ENCODE assay signal across 8 mouse cellular contexts in the genomic region with DNA sequence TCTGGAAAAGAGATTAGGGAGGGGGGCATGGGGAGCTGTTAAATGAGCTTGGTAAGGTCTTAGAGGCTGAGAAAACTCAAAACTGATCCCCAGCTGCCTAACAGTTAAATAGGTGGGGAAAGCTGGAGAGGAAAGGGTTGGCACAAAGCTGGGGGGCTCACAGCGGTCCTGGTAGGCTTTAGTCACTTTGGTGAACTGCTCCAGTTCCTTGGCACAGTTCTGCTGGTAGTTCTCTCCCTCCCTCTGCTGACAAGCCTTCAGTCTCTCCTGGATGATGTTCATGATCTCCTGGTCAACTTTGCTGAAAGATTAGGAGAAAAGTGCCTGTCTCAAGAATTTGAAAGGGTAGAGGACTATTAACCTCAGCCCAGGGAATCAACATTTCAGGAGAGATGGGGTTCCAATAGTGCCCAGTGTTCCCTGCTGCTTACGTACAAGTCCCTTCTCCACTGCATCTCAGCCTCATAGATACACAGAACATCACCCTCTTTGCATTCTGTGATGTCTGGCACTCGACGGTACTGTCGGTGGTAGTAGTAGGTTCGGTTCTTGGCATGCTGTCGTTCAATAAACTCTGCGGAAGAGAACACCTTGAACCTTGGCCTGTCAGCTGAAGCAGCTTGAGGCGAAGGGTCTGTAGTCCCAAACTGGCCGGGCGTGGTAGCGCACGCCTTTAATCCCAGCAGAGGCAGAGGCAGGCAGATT. TPM values are rescaled to one million over a fixed set of nuclear protein-coding genes. Genes with fewer than 3 reads are reported as not detected.
DNase-seq lines count a peak whose midpoint lies in the region; ATAC-seq and TF ChIP-seq lines count a peak whose summit lies in the region.

No protein-coding gene starts in this region.

- no peak for ATAC-seq in heart, embryonic 13.5 days (ENCODE audit: extremely low read depth, insufficient number of reproducible peaks, low FRiP score, low TSS enrichment)
- ATAC-seq in hindbrain, embryonic 16.5 days: no peak
- ATAC-seq in midbrain, embryonic 16.5 days: no peak

- TF ChIP-seq POLR2A in bone marrow macrophage, adult 2 months (IDR thresholded peaks at IDR 0.05; ENCODE audit: borderline replicate concordance, low read depth, low read length): no peak
- no peak for TF ChIP-seq POLR2A in lung, adult 2 months (IDR thresholded peaks at IDR 0.05; ENCODE audit: borderline replicate concordance, extremely low read depth, low read depth, low read length)

- no peak for DNase-seq in heart, postnatal 4 days
- no peak for DNase-seq in left cerebral cortex, postnatal 4 days
- no peak for DNase-seq in lung, adult 2 months
- no peak for DNase-seq in adipocyte (ENCODE audit: low spot score)

- peak overlapping the region; percentile 93 for H3K4me3 ChIP-seq in heart, embryonic 13.5 days
- peak overlapping the region; percentile 35 for H3K4me3 ChIP-seq in bone marrow macrophage, adult 2 months (ENCODE audit: insufficient read depth, low read length)
- H3K4me3 ChIP-seq in hindbrain, embryonic 16.5 days (ENCODE audit: low read length): no peak overlapping the region
- H3K4me3 ChIP-seq in midbrain, embryonic 16.5 days (ENCODE audit: low read depth, low read length): no peak overlapping the region
- H3K4me3 ChIP-seq in lung, adult 2 months (replicated peaks; ENCODE audit: extremely low read depth, low read depth, low read length): no peak overlapping the region

- 33% methylated on average over 13 of the region's 13 CpGs for WGBS in heart, embryonic 13.5 days
- WGBS in hindbrain, embryonic 16.5 days: 39% methylated on average over 13 of the region's 13 CpGs
- 32% methylated on average over 13 of the region's 13 CpGs for WGBS in midbrain, embryonic 16.5 days
- WGBS in lung, adult 2 months: 33% methylated on average over 13 of the region's 13 CpGs

- H3K4me2 ChIP-seq in heart, embryonic 13.5 days: peak overlapping the region; percentile 79
- H3K4me2 ChIP-seq in hindbrain, embryonic 16.5 days (ENCODE audit: low read length): no peak overlapping the region; the same call in 1 of the 2 replicates
- H3K4me2 ChIP-seq in midbrain, embryonic 16.5 days (ENCODE audit: low read length): peak overlapping the region; percentile 10; the same call in 1 of the 2 replicates

- no peak for TF ChIP-seq CTCF in bone marrow macrophage, adult 2 months (IDR thresholded peaks at IDR 0.05; ENCODE audit: low read depth, low read length)
- TF ChIP-seq CTCF in lung, adult 2 months (IDR thresholded peaks at IDR 0.05; ENCODE audit: insufficient read depth, low read length): no peak

- intact Hi-C loops in left cerebral cortex, postnatal 4 days (cut with DNase I): no loop called here

- peaks cover 28% of the 10 kb centered on the region for H3K36me3 ChIP-seq in heart, embryonic 13.5 days
- H3K36me3 ChIP-seq in hindbrain, embryonic 16.5 days (ENCODE audit: control insufficient read depth, insufficient read depth, low read length): peaks cover 11% of the 10 kb centered on the region
- peaks cover 8% of the 10 kb centered on the region for H3K36me3 ChIP-seq in midbrain, embryonic 16.5 days (ENCODE audit: control insufficient read depth, insufficient read depth, low read length)

- H3K9me3 ChIP-seq in heart, embryonic 13.5 days: no peaks in the 10 kb centered on the region
- no peaks in the 10 kb centered on the region for H3K9me3 ChIP-seq in hindbrain, embryonic 16.5 days (ENCODE audit: control insufficient read depth, low read length)
- H3K9me3 ChIP-seq in midbrain, embryonic 16.5 days (replicated peaks; ENCODE audit: control insufficient read depth, low read length, poor library complexity, severe bottlenecking): no peaks in the 10 kb centered on the region

- H3K27me3 ChIP-seq in heart, embryonic 13.5 days (replicated peaks): no peaks in the 10 kb centered on the region
- H3K27me3 ChIP-seq in hindbrain, embryonic 16.5 days (replicated peaks; ENCODE audit: control insufficient read depth, insufficient read depth, low read length): no peaks in the 10 kb centered on the region
- no peaks in the 10 kb centered on the region; the same call in 1 of the 2 replicates for H3K27me3 ChIP-seq in midbrain, embryonic 16.5 days (ENCODE audit: control insufficient read depth, insufficient read depth, low read depth, low read length)

- H3K9ac ChIP-seq in heart, embryonic 13.5 days: peak overlapping the region; percentile 97
- peak overlapping the region; percentile 16; the same call in 1 of the 2 replicates for H3K9ac ChIP-seq in hindbrain, embryonic 16.5 days (ENCODE audit: low read depth, low read length)
- H3K9ac ChIP-seq in midbrain, embryonic 16.5 days (ENCODE audit: low read depth, low read length): no peak overlapping the region

- peaks cover 33% of the 10 kb centered on the region for H3K4me1 ChIP-seq in heart, embryonic 13.5 days
- H3K4me1 ChIP-seq in bone marrow macrophage, adult 2 months (ENCODE audit: control insufficient read depth, insufficient read depth, low read length): peaks cover 5% of the 10 kb centered on the region; the same call in 1 of the 2 replicates
- peaks cover 30% of the 10 kb centered on the region for H3K4me1 ChIP-seq in hindbrain, embryonic 16.5 days (ENCODE audit: control insufficient read depth, insufficient read depth, low read depth, low read length)
- H3K4me1 ChIP-seq in midbrain, embryonic 16.5 days (ENCODE audit: control insufficient read depth, insufficient read depth, low read length): peaks cover 25% of the 10 kb centered on the region
- H3K4me1 ChIP-seq in lung, adult 2 months (ENCODE audit: control insufficient read depth, insufficient read depth, low read length): peaks cover 10% of the 10 kb centered on the region; the same call in 1 of the 2 replicates

- H3K27ac ChIP-seq in heart, embryonic 13.5 days (replicated peaks): no peak overlapping the region
- no peak overlapping the region for H3K27ac ChIP-seq in bone marrow macrophage, adult 2 months (ENCODE audit: insufficient read depth, low read depth, low read length)
- no peak overlapping the region for H3K27ac ChIP-seq in hindbrain, embryonic 16.5 days (ENCODE audit: low read depth, low read length)
- H3K27ac ChIP-seq in midbrain, embryonic 16.5 days (ENCODE audit: low read length): no peak overlapping the region

RNA-seq across cellular contexts. Expression of gene Ndufb10, which starts 1.9 kb away (rescaled TPM):
- polyA plus RNA-seq in heart, embryonic 13.5 days (2015; fragmentation: Nextera tagmentation; extraction: Ambion mirVana): 344 and 399 TPM in 2 replicates
- 100 to 1,000 TPM; 684 to 725 TPM for total RNA-seq in heart, postnatal 4 days (2021)
- polyA plus RNA-seq in bone marrow macrophage, adult 2 months (2012; ENCODE audit: insufficient read depth, insufficient read length, missing spikeins): 164 and 191 TPM in 2 replicates
- 271 and 307 TPM in 2 replicates for polyA plus RNA-seq in hindbrain, embryonic 16.5 days (2015; fragmentation: Nextera tagmentation; extraction: Ambion mirVana)
- polyA plus RNA-seq in midbrain, embryonic 16.5 days (2015; fragmentation: Nextera tagmentation; extraction: Ambion mirVana): 264 and 289 TPM in 2 replicates
- total RNA-seq in left cerebral cortex, postnatal 4 days (2021): 100 to 1,000 TPM; 130 to 145 TPM
- polyA plus RNA-seq in lung, adult 2 months (2012; rRNA removed): 174 and 218 TPM in 2 replicates

RNA-seq across cellular contexts. Expression of gene Rps2, which starts 4.5 kb away (rescaled TPM):
- 903 and 1,010 TPM in 2 replicates for polyA plus RNA-seq in heart, embryonic 13.5 days (2015; fragmentation: Nextera tagmentation; extraction: Ambion mirVana)
- total RNA-seq in heart, postnatal 4 days (2021): 100 to 1,000 TPM; 734 to 782 TPM
- polyA plus RNA-seq in bone marrow macrophage, adult 2 months (2012; ENCODE audit: insufficient read depth, insufficient read length, missing spikeins): 685 and 784 TPM in 2 replicates
- 732 and 739 TPM in 2 replicates for polyA plus RNA-seq in hindbrain, embryonic 16.5 days (2015; fragmentation: Nextera tagmentation; extraction: Ambion mirVana)
- polyA plus RNA-seq in midbrain, embryonic 16.5 days (2015; fragmentation: Nextera tagmentation; extraction: Ambion mirVana): 657 and 682 TPM in 2 replicates
- total RNA-seq in left cerebral cortex, postnatal 4 days (2021): 100 to 1,000 TPM; 619 to 676 TPM
- 1,603 and 2,135 TPM in 2 replicates for polyA plus RNA-seq in lung, adult 2 months (2012; rRNA removed)

RNA-seq across cellular contexts. Expression of gene Rnf151, which starts 4.5 kb away (rescaled TPM):
- polyA plus RNA-seq in heart, embryonic 13.5 days (2015; fragmentation: Nextera tagmentation; extraction: Ambion mirVana): not detected in 2 replicates
- total RNA-seq in heart, postnatal 4 days (2021): not detected
- not detected in 2 replicates for polyA plus RNA-seq in bone marrow macrophage, adult 2 months (2012; ENCODE audit: insufficient read depth, insufficient read length, missing spikeins)
- not detected in 2 replicates for polyA plus RNA-seq in hindbrain, embryonic 16.5 days (2015; fragmentation: Nextera tagmentation; extraction: Ambion mirVana)
- polyA plus RNA-seq in midbrain, embryonic 16.5 days (2015; fragmentation: Nextera tagmentation; extraction: Ambion mirVana): 0.28 TPM in 1 of 2 replicates, not detected in the other
- not detected for total RNA-seq in left cerebral cortex, postnatal 4 days (2021)
- polyA plus RNA-seq in lung, adult 2 months (2012; rRNA removed): 0.29 and 0.57 TPM in 2 replicates

RNA-seq across cellular contexts. Expression of gene Rpl3l, which starts 5.2 kb away (rescaled TPM):
- polyA plus RNA-seq in heart, embryonic 13.5 days (2015; fragmentation: Nextera tagmentation; extraction: Ambion mirVana): 0.68 and 1.1 TPM in 2 replicates
- total RNA-seq in heart, postnatal 4 days (2021): 10 to 100 TPM; 19.5 TPM
- not detected in 2 replicates for polyA plus RNA-seq in bone marrow macrophage, adult 2 months (2012; ENCODE audit: insufficient read depth, insufficient read length, missing spikeins)
- 0.25 TPM in 1 of 2 replicates, not detected in the other for polyA plus RNA-seq in hindbrain, embryonic 16.5 days (2015; fragmentation: Nextera tagmentation; extraction: Ambion mirVana)
- not detected in 2 replicates for polyA plus RNA-seq in midbrain, embryonic 16.5 days (2015; fragmentation: Nextera tagmentation; extraction: Ambion mirVana)
- not detected for total RNA-seq in left cerebral cortex, postnatal 4 days (2021)
- polyA plus RNA-seq in lung, adult 2 months (2012; rRNA removed): 0.26 and 6.4 TPM in 2 replicates

RNA-seq across cellular contexts. Expression of gene Msrb1, which starts 14.1 kb away (rescaled TPM):
- 18.0 and 20.4 TPM in 2 replicates for polyA plus RNA-seq in heart, embryonic 13.5 days (2015; fragmentation: Nextera tagmentation; extraction: Ambion mirVana)
- 10 to 100 TPM; 74.4 to 83.3 TPM for total RNA-seq in heart, postnatal 4 days (2021)
- polyA plus RNA-seq in bone marrow macrophage, adult 2 months (2012; ENCODE audit: insufficient read depth, insufficient read length, missing spikeins): 214 and 223 TPM in 2 replicates
- 17.5 and 18.9 TPM in 2 replicates for polyA plus RNA-seq in hindbrain, embryonic 16.5 days (2015; fragmentation: Nextera tagmentation; extraction: Ambion mirVana)
- polyA plus RNA-seq in midbrain, embryonic 16.5 days (2015; fragmentation: Nextera tagmentation; extraction: Ambion mirVana): 14.9 and 17.5 TPM in 2 replicates
- total RNA-seq in left cerebral cortex, postnatal 4 days (2021): 10 to 100 TPM; 36.6 to 42.7 TPM
- 84.4 and 103 TPM in 2 replicates for polyA plus RNA-seq in lung, adult 2 months (2012; rRNA removed)

Comparison
In these comparisons a context has a peak if more than half of its experiments do, and no peak if none do; other contexts are left out.
1. H3K4me3 ChIP-seq: peak in heart, embryonic 13.5 days (single experiment) and bone marrow macrophage, adult 2 months (single experiment); none in hindbrain, embryonic 16.5 days (single experiment), midbrain, embryonic 16.5 days (single experiment) and lung, adult 2 months (single experiment).